Mouse (Mus musculus) urinary bladder, postnatal 14 days (tissue): ENCODE measurements at regions not wholly inside any gene's neighbourhood (a gene's known extent, or its start where the extent isn't known, plus 50 kb on each side); places are given as distances from the start of the nearest gene placed in this dataset.

Source experiments
- DNase-seq: peaks from one replicate; pipeline ENCODE4 v3.0.0; 2021; ENCODE audit warnings: low spot score

- DNase-seq = no peak
Observed at GRCm38 (mm10) chr9:61675366-61675765, 239.0 kb downstream of the Rplp1 start.

- no peak for DNase-seq
Observed at GRCm38 (mm10) chr9:61673575-61674203, 240.7 kb downstream of the Rplp1 start.

GRCm38 (mm10) chr9:61670986-61671385, 243.4 kb downstream of the Rplp1 start:
- DNase-seq = no peak

DNA sequence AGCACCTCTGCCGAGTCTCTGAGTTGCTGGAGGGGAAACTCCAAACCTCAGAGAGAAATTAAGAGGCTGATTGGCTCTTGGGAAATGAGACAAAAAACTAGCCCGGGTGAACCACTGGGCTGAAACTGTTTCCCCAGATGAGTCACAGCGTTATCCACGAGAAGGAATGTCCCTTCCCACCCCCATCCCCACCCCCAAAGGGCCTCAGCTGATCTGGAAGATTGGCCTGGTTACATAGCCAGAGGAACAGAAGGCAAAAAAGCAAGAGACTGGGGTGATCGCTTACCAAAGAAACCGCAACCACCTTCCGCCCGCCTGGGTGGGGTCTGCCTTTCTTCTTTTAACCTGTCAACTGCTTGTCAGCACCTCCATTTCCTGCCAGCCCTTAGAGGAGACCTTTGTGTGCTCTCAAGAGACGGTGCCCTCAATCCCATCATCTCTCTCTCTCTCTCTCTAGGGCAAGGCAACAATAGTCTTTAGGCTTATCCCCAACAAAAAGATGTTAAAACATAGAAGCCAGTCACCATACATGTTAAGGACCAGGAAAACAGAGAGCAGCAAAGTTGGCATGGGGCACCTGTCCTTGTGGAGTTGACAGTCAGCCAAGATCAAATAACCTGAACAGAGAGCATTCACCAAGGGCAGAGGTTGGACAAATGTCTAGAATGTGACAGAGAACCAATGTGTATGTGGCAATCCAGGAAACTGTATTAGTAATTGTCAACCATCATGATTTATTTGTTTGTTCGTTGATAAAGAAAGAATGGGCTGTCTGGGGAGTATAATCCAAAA, 244.4 kb downstream of the Rplp1 start:
- peak; percentile 50 for DNase-seq

GRCm38 (mm10) chr9:61668723-61669122, 245.6 kb downstream of the Rplp1 start:
- DNase-seq = no peak

GRCm38 (mm10) chr9:61668157-61668697, 246.1 kb downstream of the Rplp1 start:
- no peak for DNase-seq

DNA sequence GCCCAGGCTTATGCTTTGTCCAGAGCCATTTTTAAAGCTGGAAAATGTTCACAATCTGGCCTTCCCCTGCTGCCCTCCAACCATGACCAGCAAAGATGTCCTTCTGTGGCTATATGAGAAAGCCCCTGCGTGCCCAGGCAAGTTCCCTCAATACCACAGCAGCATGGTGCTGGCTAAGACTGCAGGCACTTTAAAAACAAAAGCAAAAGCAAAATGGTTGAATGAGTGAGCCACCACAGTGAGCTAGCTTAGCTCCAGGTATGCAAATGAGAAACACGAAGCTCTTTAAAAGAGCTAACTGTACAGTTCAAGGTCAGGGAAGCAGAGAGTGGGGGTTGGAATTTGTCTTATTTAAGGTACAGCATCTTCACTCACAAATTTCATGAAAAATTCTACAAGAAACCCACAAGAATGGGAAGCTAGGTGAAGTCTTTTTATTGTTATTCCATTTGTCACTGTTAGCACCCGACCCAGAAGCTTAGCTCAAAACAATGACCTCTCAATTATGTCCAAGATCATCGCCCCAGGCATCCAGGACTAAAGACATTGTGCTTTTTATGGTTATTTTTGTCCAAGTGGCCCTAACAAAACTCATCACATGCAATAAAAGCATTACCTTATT, 246.8 kb downstream of the Rplp1 start:
- DNase-seq = no peak

- DNase-seq = no peak
Observed at GRCm38 (mm10) chr9:61666761-61667332, 247.5 kb downstream of the Rplp1 start.

- no peak for DNase-seq
Observed at GRCm38 (mm10) chr9:61666118-61666517, 248.2 kb downstream of the Rplp1 start.

DNA sequence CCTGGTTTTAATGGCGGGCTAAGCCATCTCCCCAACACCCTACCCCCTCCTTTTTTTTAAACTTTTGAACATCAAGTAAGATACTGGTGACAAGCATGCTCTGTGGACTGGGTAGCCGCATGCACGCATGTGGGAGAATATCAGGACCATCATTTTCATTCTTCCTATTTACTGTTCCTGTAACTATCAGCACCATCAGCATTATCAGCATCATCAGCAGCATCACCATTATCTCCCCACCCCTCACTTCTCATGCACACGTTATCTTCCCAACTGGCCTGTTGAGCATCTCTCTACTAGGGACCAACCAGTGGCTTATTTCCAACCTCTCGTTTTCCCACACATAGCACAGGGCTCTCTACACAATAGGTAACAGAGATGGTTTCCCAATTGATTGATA, 249.1 kb downstream of the Rplp1 start:
- DNase-seq = no peak

- no peak for DNase-seq
Observed at GRCm38 (mm10) chr9:61664000-61664622, 250.2 kb downstream of the Rplp1 start.

GRCm38 (mm10) chr9:61662055-61663028, 252.0 kb downstream of the Rplp1 start:
- DNase-seq = no peak

DNA sequence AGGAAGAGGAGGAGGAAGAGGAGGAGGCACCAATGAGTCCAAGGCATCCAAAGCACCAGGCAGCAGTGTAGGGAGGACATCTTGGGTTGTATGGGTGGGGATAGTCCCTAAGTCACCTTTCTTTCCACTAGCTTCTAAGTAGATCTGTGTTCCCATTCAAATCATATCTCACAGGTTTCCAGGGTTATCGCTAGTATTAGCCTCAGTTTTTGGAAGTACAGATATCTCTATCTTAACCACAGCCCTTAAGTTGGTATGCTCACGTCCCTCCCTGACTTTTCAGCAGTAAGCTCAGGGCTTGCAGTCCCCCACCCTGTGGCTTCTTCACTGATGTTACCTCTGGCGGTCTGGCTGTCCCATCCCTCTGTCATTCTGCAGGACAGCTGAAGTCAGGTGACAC, 254.2 kb downstream of the Rplp1 start:
- DNase-seq = no peak

DNA sequence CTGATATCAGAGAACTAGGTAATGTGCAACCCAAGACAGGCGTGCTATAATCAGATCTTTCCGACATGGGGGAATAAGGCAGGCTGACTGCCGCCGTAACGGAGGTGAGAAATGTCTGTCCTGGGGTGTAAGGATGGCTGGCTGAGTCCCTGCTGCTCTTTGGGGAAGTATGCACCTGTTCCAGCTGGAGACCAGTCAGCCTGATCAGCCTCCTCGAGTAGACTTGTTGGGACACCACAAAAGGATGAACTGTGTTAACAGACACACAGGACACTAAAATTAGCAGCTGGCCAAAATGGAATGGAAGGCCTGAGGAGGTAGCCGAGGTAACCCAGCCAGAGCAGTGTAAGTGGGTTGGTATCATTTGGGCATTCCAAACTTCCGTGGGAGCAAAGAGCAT, 256.3 kb downstream of the Rplp1 start:
- no peak for DNase-seq

DNA sequence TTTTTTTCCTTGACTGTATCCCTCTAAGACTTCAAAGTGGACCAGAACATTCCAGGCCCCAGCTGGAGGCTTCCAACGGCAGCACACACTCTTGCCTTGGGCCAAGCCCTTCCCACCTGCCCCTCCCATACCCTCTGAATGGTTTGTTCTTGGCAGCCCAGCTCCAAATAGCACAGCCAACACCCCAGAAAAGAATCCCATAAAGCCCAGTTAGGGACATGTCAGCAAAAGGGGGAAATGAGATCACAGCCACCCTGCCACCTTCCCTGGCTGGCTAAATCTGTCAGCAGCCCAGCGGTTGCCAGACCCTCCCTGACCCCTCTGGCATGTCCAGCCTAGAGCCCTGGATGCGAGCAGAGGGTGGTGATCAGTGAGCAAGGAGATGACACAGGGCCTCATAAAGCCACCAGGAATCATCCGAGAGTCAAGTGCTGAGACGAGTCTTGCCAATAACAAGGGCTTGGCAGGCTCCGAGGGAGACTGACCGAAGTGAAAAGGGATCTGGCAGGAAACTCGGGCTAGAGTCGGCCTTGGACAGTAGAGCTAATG, 258.8 kb downstream of the Rplp1 start:
- peak; percentile 70 for DNase-seq

DNA sequence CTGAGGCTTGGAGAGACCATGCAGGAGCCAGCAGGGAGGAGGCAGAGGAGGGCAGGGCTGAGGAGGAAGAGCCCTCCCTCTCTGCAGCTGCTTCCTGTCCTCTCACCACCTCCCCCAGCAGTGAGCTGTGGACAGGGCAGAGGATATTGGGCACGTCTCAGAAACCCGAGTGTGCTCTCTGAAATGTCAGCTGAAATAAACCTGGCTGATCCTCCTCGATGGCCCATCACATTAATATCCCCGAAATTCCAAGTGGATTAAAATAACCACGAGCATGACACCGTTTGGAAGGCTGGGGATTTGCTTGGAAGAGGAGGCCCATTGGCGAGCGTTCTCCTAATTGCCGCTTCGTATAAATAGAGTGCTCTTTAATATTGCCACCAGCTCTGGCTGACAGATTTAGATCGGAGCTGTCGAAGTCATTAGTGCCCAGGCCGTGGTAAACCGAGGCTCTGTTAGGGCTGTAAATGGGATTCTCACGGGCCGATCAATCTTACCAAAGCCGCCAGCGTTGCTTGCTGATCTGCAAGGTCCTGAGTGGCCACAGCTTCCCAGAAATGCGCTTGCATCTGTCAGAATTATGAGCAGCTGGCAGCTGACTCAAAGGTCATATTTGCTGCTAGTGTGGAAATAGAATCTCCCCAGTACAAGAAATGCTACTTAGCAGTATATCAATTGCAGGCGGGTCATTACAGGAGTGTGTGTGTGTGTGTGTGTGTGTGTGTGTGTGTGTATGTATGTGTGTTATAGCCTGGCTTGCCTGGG, 268.5 kb downstream of the Rplp1 start:
- DNase-seq = no peak

DNA sequence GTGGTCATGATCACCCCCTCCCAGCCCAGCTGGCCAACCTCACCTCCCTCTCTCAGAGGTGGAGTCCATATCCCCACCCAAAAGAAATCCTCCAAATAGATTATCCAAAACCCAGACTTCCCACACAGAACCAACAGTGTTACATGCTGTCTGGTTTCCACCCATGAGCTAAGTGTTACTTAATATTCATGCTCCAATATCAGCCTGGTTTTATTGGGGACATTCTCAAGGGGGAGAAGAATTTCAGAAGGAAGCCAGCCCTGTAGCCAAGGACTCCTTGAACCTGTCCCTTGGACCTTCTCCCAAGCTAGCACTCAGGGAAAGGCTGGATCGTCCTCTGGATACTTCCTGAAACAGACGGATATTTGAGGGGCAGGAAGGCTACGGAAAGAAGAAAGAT, 268.6 kb downstream of the Tle3 start:
- no peak for DNase-seq

- DNase-seq = no peak
Observed at GRCm38 (mm10) chr9:61638908-61639307, 266.7 kb downstream of the Tle3 start.

GRCm38 (mm10) chr9:61633936-61634335, 261.8 kb downstream of the Tle3 start:
- DNase-seq = no peak

DNA sequence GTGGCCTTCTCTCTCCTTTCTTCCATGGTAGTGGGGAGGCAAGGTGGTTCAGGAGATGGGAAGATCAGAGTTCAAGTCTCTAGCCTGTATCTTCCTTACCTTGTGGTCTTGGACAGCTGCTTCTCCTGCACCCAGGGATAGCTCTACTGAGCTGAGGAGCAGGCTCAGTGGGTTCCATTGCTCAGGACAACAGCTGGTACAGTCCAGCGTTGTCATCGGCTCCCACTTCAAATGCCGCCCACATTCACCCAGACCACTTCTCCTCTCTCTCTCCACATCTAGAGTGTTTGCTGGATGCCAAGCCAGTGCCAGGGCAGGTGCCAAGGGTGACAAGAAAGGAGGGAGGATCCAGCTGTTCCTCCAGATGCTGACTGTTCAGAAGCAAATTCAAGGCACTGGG, 260.4 kb downstream of the Tle3 start:
- no peak for DNase-seq
